Mouse (Mus musculus) gonadal fat pad, adult 2 months (tissue): Measurements from ENCODE around the gene Rabgef1. TPM values are rescaled to one million over a fixed set of nuclear protein-coding genes. Genes with fewer than 3 reads are reported as not detected.

Experiments used
- polyA plus RNA-seq: library from polyadenylated mRNA; depleted of rRNA; stranded (reverse); fragments of >200 nt; gene quantifications from 2 replicates; pipeline ENCODE4 v1.2.3, GENCODE M21; 2012; rRNA removed

Rabgef1 gene
- polyA plus RNA-seq, 1 experiment, result 23.7 TPM

Other genes with a start within 250 kb of the Rabgef1 start
- 55.8 and 64.3 TPM in 2 replicates for gene Vkorc1l1, start 229.8 kb upstream of the Rabgef1 start, polyA plus RNA-seq
- 53.9 and 65.7 TPM in 2 replicates for gene Gusb, start 168.7 kb upstream of the Rabgef1 start, polyA plus RNA-seq
- gene Asl, start 142.6 kb upstream of the Rabgef1 start, polyA plus RNA-seq, result 90.2 and 116 TPM in 2 replicates
- 17.4 and 19.0 TPM in 2 replicates for gene Crcp, start 142.5 kb upstream of the Rabgef1 start, polyA plus RNA-seq
- gene Tpst1, start 98.5 kb upstream of the Rabgef1 start, polyA plus RNA-seq, result 19.1 and 22.2 TPM in 2 replicates
- 8.4 and 9.7 TPM in 2 replicates for gene Kctd7, start 26.9 kb upstream of the Rabgef1 start, polyA plus RNA-seq
- 39.7 and 55.6 TPM in 2 replicates for gene Tmem248, start 45.3 kb downstream of the Rabgef1 start, polyA plus RNA-seq
- 37.0 and 37.5 TPM in 2 replicates for gene Sbds, start 83.7 kb downstream of the Rabgef1 start, polyA plus RNA-seq
- 13.8 and 15.7 TPM in 2 replicates for gene Tyw1, start 83.8 kb downstream of the Rabgef1 start, polyA plus RNA-seq
- gene Caln1, start 197.7 kb downstream of the Rabgef1 start, polyA plus RNA-seq, result 0.12 and 0.36 TPM in 2 replicates
- gene A330070K13Rik, start 212.8 kb downstream of the Rabgef1 start, polyA plus RNA-seq, result not detected in 2 replicates